Mouse (Mus musculus): ENCODE results near the gene Cul3.

The Cul3 gene

DNA sequence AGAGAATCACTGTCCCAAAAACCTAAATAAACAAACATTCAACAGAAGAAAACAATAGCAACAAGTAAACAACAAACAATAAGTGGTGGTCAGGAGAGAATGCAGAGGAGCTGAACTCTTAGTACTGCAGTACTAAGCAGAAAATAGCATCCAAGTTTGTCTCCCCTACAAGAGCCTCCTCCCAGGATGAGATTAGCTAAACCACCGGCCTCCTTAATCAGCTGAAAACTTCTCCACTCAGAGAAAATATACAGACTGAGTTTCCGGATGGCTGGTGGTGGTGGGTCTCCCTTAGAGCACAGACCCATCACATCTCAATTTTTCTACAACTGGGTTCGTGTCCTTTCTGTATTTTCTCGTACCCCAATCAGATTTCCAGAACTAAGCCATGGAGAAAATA is 47.0 kb downstream of the Cul3 start:
- no peak for DNase-seq

DNA sequence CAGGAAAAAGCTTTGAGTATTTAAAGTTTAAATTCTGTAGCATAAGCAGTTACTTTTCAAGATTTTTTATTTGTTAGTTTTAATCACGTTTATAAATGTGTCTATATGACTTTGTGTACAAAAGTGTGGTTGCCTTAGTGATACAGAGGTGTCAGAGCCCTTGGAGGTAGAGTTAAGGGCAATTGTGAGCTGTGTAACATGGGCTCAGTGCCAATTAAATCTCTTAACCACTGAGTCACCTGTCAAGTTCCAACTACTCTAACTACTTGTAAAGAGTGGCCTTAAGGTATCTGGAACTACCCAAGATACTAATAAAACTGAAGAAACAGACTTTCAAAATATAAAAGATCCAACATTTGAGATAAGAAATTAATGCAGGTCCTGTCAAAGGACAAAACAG is 61.5 kb downstream of the Cul3 start:
- no peak for DNase-seq

DNA sequence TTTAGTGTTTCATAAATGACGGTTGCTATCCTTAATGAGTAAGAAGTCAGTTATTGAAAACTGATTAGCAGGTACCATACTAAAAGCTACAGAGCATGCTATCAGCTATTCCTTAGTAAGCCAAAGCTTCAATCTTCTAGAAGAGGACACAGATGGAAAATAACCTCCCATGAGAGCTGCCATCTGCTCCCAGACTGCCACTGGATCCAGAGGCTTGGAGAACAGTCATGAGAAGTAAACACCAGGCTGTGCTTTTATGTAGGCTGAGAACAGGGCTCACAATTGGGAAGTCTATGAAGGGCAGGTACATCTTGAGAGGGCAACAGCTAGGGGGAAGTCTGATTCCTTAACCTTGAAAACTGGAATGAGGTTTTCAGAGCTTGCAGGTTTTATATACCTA is 79.8 kb downstream of the Cul3 start:
- no peak for DNase-seq

DNA sequence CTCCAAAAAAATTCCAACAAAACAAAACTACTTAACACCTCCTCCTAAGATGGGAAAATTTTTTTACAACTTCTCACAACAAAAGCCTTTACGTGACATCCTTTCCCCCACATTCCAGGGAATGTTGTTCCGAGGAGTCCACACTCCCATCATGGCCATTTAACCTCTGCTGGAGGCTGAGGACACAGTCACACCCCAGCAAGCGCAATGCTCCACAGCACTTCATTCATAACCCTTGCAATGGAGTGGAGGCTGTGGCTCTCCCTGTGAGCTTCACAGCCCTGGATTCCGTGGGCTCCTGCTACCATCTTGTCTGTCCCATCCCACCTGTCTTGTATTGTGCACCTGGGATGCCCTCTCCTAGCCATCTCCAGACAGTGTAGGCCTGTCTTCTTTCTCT is 81.6 kb downstream of the Cul3 start:
- no peak for DNase-seq

DNA sequence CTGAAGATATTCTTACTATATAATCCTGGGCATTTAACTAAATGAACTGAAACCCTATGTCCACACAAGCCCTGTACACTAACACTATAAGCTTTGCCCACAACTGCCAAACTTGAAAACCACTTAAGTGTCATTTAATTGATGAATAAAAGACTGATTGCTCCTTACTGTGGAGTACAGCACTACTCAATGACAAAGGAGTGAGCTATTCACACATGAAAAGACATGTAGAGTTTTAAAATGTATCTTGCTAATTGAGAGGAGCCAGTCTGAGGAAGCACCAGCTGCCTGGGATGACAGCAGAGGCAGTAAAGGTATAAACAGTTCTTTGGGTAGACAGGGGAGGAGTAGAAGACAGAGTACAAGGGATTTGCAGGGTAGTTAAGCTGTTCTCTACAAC is 87.0 kb downstream of the Cul3 start:
- no peak for DNase-seq

DNA sequence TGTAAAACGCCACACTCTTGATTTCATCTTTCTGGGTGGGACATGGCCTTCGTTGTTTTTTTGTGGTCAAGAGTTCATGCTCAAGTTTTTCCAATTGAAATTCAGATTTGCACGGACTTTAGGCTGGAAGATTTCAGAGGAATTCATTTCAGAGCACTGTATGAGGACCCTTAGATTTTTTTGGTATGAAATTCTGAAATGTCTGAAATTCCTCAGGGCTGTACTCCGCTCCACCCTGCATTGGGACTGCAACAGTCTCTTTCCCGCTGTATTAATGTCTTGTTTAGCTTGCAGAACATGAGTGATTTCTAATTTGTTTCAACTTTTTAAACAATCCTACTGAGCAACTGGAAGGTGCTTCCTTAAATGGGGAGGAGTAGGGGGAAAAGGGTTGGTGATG is 90.0 kb downstream of the Cul3 start:
- DNase-seq = no peak

DNA sequence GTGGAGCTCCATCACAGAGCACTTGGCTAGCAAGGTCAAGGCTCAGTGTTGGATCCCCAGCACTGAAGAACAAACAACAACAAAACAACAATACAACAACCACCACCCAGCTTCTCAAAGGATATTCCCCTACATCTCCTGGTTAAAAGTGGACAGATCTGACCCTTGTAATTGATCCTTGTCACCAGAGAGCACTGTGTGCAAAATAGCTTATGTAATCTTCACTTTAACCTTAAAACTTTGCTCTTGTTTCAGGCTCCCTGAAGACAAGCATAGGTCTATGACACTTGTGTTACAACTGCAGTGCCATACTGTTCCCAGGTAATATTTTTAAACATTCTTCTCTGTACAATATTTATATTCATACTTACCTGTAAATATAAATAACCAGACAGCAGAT is 93.1 kb downstream of the Cul3 start:
- DNase-seq = no peak

DNA sequence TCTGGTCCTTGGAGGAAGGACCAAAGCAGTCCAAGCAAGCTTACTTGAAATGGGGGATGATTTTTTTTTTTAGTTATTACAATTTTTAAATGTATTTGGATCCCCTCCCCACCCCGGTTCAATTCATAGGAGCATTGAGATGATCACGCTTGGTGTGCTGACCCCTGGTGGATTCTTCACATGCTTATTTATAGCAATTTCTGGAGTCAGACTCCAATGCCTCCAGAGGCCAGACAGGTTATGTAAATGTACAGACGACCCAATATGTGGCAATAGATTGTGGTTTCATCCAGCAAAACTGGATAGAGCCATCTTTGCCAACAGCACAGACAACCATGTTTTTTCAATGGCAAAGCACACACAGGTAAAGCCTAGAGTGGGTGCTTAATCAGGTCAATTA is 96.2 kb downstream of the Cul3 start:
- no peak for DNase-seq

DNA sequence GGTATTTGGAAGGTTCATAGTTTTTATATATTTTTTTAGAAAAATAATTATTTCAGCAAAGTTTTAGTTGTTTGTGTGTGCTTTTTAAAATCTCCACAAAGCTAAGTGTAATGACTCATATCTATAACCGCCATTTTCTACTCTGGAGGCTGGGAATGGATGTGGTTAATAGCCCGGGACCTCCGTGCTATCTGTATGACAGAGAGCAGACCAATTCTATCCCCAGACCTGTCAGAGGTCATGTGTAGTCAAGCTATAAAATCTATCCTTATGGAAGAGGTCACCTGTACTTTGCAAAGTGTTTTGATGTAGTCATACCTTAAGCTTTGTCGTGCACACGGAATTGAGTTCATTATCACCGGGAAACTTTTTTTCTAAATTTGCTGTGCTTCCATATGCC is 98.7 kb downstream of the Cul3 start:
- DNase-seq = no peak

DNA sequence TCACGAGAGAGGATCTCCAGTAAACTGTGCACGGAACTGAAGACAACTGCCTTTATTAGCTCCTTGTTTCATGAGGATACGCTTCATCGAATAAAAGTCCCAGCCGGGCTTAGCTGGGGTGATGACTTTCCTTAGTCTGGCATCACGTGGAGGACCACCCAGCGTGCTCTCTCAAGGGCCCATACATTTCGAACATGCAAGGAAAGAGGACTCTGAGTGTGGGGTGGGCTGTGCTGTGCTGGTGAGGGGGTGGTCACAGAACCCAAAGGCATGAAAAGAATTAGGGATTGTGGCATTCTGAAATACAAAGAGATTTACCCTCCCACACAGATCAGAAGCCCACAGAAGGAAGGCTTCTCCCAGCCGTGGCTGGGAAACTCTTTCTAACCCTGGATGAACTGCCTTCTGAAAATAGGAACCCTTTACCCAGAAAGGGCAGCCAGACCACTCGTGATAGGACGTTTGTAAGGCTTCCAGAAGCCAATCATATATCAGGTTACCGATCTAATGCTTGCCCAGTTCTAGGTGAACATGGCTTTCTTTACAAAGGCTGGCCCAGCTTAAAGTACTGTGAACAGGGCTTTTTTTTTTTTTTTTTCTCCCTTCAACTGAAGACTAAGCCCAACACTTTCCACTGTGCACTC is 100.1 kb downstream of the Cul3 start:
- no peak for DNase-seq

DNA sequence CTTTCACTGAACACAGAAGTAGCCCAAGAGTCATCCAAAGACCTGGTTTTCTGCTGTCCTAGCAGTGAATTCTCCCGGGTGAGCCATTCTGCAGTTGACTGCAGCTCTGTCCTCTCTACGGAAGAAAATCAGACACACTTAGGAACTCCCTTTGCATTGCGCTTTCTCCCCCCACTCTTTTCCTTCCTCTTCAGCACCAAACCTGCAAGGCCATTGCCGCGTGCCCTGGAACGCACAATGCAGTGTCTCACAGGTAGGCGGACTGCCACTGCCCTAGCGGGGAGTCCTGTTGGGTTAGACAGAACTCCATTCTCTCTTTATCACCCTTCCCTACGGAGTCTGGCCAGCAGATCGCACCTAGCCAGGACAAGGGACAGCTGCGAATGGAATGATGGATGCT is 100.8 kb downstream of the Cul3 start:
- DNase-seq = no peak

DNA sequence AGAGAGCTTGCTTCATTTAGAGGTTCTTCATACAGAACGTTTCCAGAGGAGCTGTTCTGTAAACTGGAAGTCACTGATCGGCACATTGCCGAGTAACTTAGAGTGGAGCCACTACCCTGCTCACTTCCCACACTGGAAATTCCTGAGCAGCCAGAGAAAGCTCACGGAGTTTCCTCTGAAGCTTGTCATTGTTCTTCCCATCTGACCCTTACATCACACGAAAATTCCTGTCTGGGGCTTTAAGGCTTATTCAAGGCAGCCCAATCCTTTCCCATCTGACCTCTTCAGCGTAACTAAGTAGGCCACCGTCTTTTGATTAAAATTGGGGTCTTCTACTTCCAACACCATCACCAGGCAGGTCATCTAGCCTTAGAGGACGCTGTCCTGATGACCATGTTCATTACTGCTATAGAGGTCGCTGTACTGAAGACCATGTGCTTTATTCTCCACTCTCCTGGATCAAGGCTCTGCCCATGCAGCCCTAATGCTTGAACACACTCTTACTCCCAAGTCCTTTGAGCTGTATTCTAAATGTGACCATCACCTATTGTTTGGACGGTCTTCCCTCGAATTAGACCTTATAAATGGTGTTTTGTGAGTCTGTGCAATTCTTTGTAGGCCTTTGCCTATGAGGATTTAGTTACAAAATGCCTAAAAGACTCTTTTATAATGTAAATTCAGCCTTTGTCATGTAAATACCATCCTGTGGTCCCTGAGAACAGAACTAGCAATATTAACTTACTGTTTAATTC is 103.2 kb downstream of the Cul3 start:
- no peak for DNase-seq

DNA sequence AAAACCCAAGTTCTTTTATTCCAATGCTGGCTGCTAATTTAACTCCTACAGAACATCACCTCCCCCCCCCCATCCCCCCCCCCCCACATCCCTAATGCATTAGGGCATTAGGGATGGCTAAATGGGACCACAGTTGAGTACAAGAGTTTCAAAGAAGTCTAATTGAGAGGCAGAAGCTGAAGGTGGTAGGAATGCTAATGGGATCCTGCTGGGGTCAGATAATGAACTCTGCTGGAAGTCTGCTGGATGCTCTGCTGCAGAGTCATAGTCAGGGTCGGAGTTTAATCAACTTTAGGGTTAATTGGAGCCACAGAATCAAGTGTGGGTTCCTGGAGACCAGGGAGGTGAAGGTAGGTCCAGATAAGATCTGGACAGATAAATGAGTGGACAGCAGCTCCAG is 104.2 kb downstream of the Cul3 start:
- DNase-seq = no peak

DNA sequence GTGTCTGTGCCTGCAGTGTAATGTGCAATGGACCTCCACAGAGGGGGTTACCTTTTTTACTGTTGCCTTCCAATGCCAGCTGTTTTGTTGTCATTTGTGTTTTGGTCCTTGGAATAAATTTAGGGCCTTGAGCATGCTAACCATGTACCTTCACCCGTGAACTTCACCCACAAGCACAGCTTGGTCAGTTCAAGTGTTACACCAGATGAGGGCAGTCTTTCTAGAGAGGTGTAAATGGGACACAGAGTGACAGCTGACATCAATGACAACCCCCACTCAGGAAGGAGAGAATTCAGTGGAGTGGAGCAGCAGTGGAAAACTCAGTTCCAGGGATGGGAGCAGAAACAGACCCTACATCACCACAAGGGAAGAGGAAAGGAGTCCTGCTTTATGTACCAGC is 109.7 kb downstream of the Cul3 start:
- DNase-seq = no peak

DNA sequence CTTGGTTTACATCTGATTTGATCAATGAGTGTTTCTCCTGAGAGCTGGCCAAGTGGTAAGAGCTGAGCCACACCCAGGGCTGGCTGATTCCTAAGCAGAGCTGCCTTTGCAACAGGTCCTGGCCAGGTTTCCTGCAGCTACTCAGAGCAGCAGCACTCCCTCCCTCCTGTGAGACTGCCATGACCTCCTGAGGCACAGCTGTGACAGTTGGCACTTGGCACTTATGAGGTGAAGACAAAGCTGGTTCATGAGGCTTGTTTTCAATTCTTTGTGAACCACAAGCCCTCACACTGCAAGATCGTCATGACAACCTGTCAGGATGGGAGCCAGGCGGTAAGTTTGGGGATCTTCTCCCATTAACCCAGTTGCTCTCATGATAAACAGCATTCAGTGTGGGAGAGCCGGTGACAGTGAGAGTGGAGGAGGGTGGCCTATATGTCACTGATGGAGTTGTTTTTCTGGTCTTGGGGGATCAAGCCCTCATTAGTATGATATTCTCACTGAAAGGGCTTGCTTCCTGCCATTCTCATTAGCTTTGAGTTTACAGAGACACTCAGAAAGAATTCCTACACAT is 115.4 kb downstream of the Cul3 start:
- no peak for DNase-seq

DNA sequence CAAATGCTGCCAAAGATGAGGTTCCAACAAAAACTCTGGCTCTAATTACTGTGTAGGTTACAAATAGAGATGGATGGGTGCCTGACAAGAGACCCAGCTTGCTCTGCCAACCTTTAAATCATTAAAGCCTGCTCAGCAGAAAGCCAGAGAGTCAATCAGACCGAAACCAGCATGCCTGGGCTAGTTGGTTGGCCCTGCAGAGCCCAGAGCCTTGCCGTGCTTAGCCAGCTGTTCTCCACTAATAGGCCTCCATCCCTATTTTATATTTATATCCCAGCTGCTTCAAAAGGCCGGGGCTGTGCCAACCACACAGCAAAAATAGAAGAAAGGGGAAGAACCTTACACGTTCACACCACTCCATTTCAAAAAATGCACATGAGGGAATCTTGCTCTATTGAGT is 119.1 kb downstream of the Cul3 start:
- no peak for DNase-seq

DNA sequence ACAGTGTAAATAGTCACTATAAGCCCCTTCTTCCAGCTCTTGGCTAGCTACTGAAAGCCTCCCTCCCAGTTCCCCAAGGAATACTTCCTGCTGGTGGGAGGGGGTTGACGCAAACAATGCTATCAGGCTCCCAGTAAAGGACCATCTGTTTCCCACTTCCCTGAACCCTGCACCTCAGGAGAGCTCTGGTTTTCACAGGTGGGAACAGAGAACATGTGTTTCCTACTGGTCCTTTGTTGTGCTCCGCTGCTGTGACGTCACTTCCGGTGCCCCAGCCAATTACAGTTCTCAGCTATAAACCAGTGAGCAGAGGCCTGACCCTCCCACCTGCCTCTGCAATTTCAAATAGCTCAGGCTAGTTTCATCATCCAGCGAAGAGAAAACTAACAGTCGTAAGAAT is 122.0 kb downstream of the Cul3 start, which contains the start of gene Fam124b:
Gene Fam124b (minus strand): TSS at position 206 of the 400 bp plus-strand sequence.
- no peak for DNase-seq

All from cerebellum, adult 8-10 months (tissue).